ENCODE assay signal across 26 mouse cellular contexts in the genomic region with DNA sequence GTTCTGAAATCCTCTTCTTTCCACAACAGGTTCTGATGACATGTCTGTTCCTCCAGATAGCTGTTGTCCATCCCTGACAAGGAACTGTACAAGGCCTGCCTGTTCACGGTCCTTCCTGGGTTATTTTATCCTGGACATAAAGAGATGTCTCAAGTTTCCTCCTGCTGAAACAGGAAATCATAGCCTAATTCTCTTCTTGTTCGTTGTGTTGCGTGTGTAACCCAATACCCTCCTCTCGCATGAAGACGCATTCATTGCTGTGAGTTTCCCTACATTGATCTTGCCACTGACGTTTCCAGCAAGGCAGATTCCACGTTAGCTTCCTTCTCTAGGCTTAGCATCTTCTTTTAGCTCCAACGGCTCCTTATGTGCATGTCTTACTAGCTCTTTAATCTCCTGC. TPM values are rescaled to one million over a fixed set of nuclear protein-coding genes. Genes with fewer than 3 reads are reported as not detected.
DNase-seq lines count a peak whose midpoint lies in the region; ATAC-seq and TF ChIP-seq lines count a peak whose summit lies in the region.
"Had no signal": no experiment of that assay in that cellular context is flagged by ENCODE, and none has a peak within 500 bp of the region (broad histone marks: within the 10 kb centered on the region; RNA-seq: fewer than 3 reads in every experiment).

No protein-coding gene starts in this region.

- peaks cover 14% of the 10 kb centered on the region for H3K4me1 ChIP-seq in kidney, adult 2 months (ENCODE audit: control insufficient read depth, insufficient read depth, low read length)
- H3K4me1 ChIP-seq in liver, embryonic 16.5 days (ENCODE audit: control insufficient read depth, low read depth, low read length), result peaks cover 3% of the 10 kb centered on the region; the same call in 1 of the 2 replicates
- H3K4me1 ChIP-seq in liver, embryonic 12.5 days, result no peaks in the 10 kb centered on the region
- H3K4me1 ChIP-seq in embryonic facial prominence, embryonic 11.5 days (ENCODE audit: control insufficient read depth, insufficient read depth, low read length), result no peaks in the 10 kb centered on the region
- H3K4me1 ChIP-seq in intestine, postnatal 0 days (replicated peaks; ENCODE audit: control insufficient read depth, insufficient read depth, low read length), result 0 out of 2 replicates have a peak, but pooled peaks cover 3% of the 10 kb centered on the region
- H3K4me1 ChIP-seq in lung, postnatal 0 days (ENCODE audit: insufficient read depth, low read depth, low read length), result no peaks in the 10 kb centered on the region; the same call in 1 of the 2 replicates
- H3K4me1 ChIP-seq: hindbrain, embryonic 10.5 days; hindbrain, embryonic 15.5 days; liver, embryonic 15.5 days; midbrain, embryonic 13.5 days; neural tube, embryonic 13.5 days had no signal

- TF ChIP-seq POLR2A in kidney, adult 2 months (IDR thresholded peaks at IDR 0.05; ENCODE audit: low read depth, low read length), result no peak

- no peaks in the 10 kb centered on the region for H3K9me3 ChIP-seq in liver, embryonic 16.5 days (replicated peaks; ENCODE audit: control insufficient read depth, low read length)
- H3K9me3 ChIP-seq in liver, embryonic 12.5 days (replicated peaks), result no peaks in the 10 kb centered on the region
- H3K9me3 ChIP-seq in embryonic facial prominence, embryonic 11.5 days (replicated peaks; ENCODE audit: control insufficient read depth, low read length), result no peaks in the 10 kb centered on the region
- no peaks in the 10 kb centered on the region for H3K9me3 ChIP-seq in intestine, postnatal 0 days (ENCODE audit: control insufficient read depth)
- H3K9me3 ChIP-seq in lung, postnatal 0 days (ENCODE audit: low read length), result no peaks in the 10 kb centered on the region
- H3K9me3 ChIP-seq: hindbrain, embryonic 10.5 days; hindbrain, embryonic 15.5 days; limb, embryonic 13.5 days; liver, embryonic 15.5 days; midbrain, embryonic 13.5 days; neural tube, embryonic 13.5 days had no signal

- H3K4me3 ChIP-seq in kidney, adult 2 months (ENCODE audit: insufficient read depth, low read depth, low read length), result no peak overlapping the region; the same call in 1 of the 2 replicates
- H3K4me3 ChIP-seq in liver, embryonic 16.5 days (ENCODE audit: low read depth, low read length), result no peak overlapping the region
- no peak overlapping the region for H3K4me3 ChIP-seq in liver, embryonic 12.5 days
- no peak overlapping the region for H3K4me3 ChIP-seq in embryonic facial prominence, embryonic 11.5 days (ENCODE audit: low read depth, low read length)
- H3K4me3 ChIP-seq in intestine, postnatal 0 days (ENCODE audit: low read depth, low read length), result no peak overlapping the region
- H3K4me3 ChIP-seq in lung, postnatal 0 days (ENCODE audit: low read depth, low read length), result no peak overlapping the region
- H3K4me3 ChIP-seq: gastrocnemius, adult 2 months; hindbrain, embryonic 10.5 days; hindbrain, embryonic 15.5 days; limb, embryonic 13.5 days; liver, embryonic 15.5 days; midbrain, embryonic 13.5 days; neural tube, embryonic 13.5 days had no signal

- no peaks in the 10 kb centered on the region for H3K27me3 ChIP-seq in kidney, adult 2 months (replicated peaks; ENCODE audit: control insufficient read depth, insufficient read depth, low read length)
- no peaks in the 10 kb centered on the region for H3K27me3 ChIP-seq in liver, embryonic 16.5 days (ENCODE audit: control insufficient read depth, insufficient read depth, low read depth, low read length)
- H3K27me3 ChIP-seq in liver, embryonic 12.5 days (replicated peaks), result no peaks in the 10 kb centered on the region
- H3K27me3 ChIP-seq in embryonic facial prominence, embryonic 11.5 days (ENCODE audit: control insufficient read depth, insufficient read depth, low read length), result no peaks in the 10 kb centered on the region
- H3K27me3 ChIP-seq in intestine, postnatal 0 days (replicated peaks; ENCODE audit: control insufficient read depth, insufficient read depth, low read length), result no peaks in the 10 kb centered on the region
- H3K27me3 ChIP-seq in lung, postnatal 0 days (replicated peaks; ENCODE audit: insufficient read depth, low read length), result no peaks in the 10 kb centered on the region
- H3K27me3 ChIP-seq: hindbrain, embryonic 15.5 days; limb, embryonic 13.5 days; liver, embryonic 15.5 days; midbrain, embryonic 13.5 days; neural tube, embryonic 13.5 days had no signal

- no peak for TF ChIP-seq EP300 in lung, postnatal 0 days (IDR thresholded peaks at IDR 0.05)

- H3K36me3 ChIP-seq in kidney, adult 2 months (ENCODE audit: control insufficient read depth, insufficient read depth, low read length), result no peaks in the 10 kb centered on the region
- H3K36me3 ChIP-seq in liver, embryonic 16.5 days (ENCODE audit: control insufficient read depth, insufficient read depth), result no peaks in the 10 kb centered on the region
- no peaks in the 10 kb centered on the region for H3K36me3 ChIP-seq in liver, embryonic 12.5 days
- H3K36me3 ChIP-seq in embryonic facial prominence, embryonic 11.5 days (replicated peaks; ENCODE audit: control insufficient read depth, insufficient read depth, low read depth, low read length), result no peaks in the 10 kb centered on the region
- no peaks in the 10 kb centered on the region for H3K36me3 ChIP-seq in intestine, postnatal 0 days (ENCODE audit: control insufficient read depth, insufficient read depth)
- H3K36me3 ChIP-seq in lung, postnatal 0 days (ENCODE audit: insufficient read depth, low read length), result no peaks in the 10 kb centered on the region
- H3K36me3 ChIP-seq: hindbrain, embryonic 10.5 days; hindbrain, embryonic 15.5 days; limb, embryonic 13.5 days; liver, embryonic 15.5 days; midbrain, embryonic 13.5 days; neural tube, embryonic 13.5 days had no signal

- peak overlapping the region; percentile 14; the same call in 1 of the 2 replicates for H3K4me2 ChIP-seq in liver, embryonic 16.5 days (ENCODE audit: low read depth, low read length)
- H3K4me2 ChIP-seq in liver, embryonic 12.5 days, result no peak overlapping the region
- H3K4me2 ChIP-seq in embryonic facial prominence, embryonic 11.5 days (ENCODE audit: low read depth, low read length), result 0 out of 2 replicates have a peak overlapping the region, but pooled peaks have one; percentile 2
- H3K4me2 ChIP-seq in intestine, postnatal 0 days (replicated peaks; ENCODE audit: low read depth), result 0 out of 2 replicates have a peak overlapping the region, but pooled peaks have one; percentile 41
- H3K4me2 ChIP-seq in lung, postnatal 0 days (replicated peaks; ENCODE audit: low read depth, low read length), result no peak overlapping the region
- H3K4me2 ChIP-seq: hindbrain, embryonic 15.5 days; limb, embryonic 13.5 days; midbrain, embryonic 13.5 days; neural tube, embryonic 13.5 days had no signal

- no peak for ATAC-seq in liver, embryonic 16.5 days (ENCODE audit: low read depth)
- no peak for ATAC-seq in liver, embryonic 12.5 days
- ATAC-seq in embryonic facial prominence, embryonic 11.5 days (replicated peaks; ENCODE audit: insufficient number of reproducible peaks, low FRiP score, low TSS enrichment, low read depth), result no peak
- ATAC-seq in intestine, postnatal 0 days, result no peak
- no peak for ATAC-seq in lung, postnatal 0 days
- ATAC-seq: CD4-positive, CD25-positive, alpha-beta regulatory T cell, adult 4 months; forebrain, embryonic 14.5 days; inflammation-experienced regulatory T-cells, adult 6 months; midbrain, embryonic 13.5 days had no signal

- WGBS in kidney, adult 2 months, result 37% methylated on average over 8 of the region's 8 CpGs
- 49% methylated on average over 8 of the region's 8 CpGs for WGBS in liver, embryonic 16.5 days (ENCODE audit: insufficient replicate concordance)
- 60% methylated on average over 8 of the region's 8 CpGs for WGBS in liver, embryonic 12.5 days (ENCODE audit: insufficient replicate concordance)
- WGBS in embryonic facial prominence, embryonic 11.5 days, result 21% methylated on average over 8 of the region's 8 CpGs
- 26% methylated on average over 8 of the region's 8 CpGs for WGBS in intestine, postnatal 0 days
- 49% methylated on average over 8 of the region's 8 CpGs for WGBS in lung, postnatal 0 days

- no peak overlapping the region for H3K9ac ChIP-seq in liver, embryonic 16.5 days (ENCODE audit: low read depth, low read length)
- no peak overlapping the region for H3K9ac ChIP-seq in liver, embryonic 12.5 days
- no peak overlapping the region for H3K9ac ChIP-seq in embryonic facial prominence, embryonic 11.5 days (replicated peaks; ENCODE audit: low read length)
- no peak overlapping the region for H3K9ac ChIP-seq in intestine, postnatal 0 days (ENCODE audit: low read depth, low read length)
- no peak overlapping the region for H3K9ac ChIP-seq in lung, postnatal 0 days (replicated peaks; ENCODE audit: low read depth)
- H3K9ac ChIP-seq: hindbrain, embryonic 15.5 days; limb, embryonic 13.5 days; liver, embryonic 15.5 days; midbrain, embryonic 13.5 days; neural tube, embryonic 13.5 days had no signal

- DNase-seq in kidney, adult 2 months, result no peak
- DNase-seq in kidney, postnatal 4 days, result no peak
- peak; percentile 50 for DNase-seq in embryonic facial prominence, embryonic 11.5 days (ENCODE audit: low spot score)
- no peak for DNase-seq in lung, postnatal 0 days (ENCODE audit: low spot score)
- DNase-seq: adrenal gland, postnatal 25 days; cerebellum, adult 11-12 months; cerebellum, postnatal 10 days; gastrocnemius, adult 2 months; heart, postnatal 14 days; right cerebral cortex, postnatal 4 days; thymus, adult 18-20 months; thymus, postnatal 25 days had no signal

- H3K27ac ChIP-seq in kidney, adult 2 months (ENCODE audit: insufficient read depth, low read depth, low read length), result peak overlapping the region; percentile 85
- H3K27ac ChIP-seq in liver, embryonic 16.5 days (ENCODE audit: low read length), result no peak overlapping the region
- H3K27ac ChIP-seq in liver, embryonic 12.5 days, result no peak overlapping the region
- H3K27ac ChIP-seq in embryonic facial prominence, embryonic 11.5 days (replicated peaks; ENCODE audit: low read depth, low read length), result no peak overlapping the region
- no peak overlapping the region for H3K27ac ChIP-seq in intestine, postnatal 0 days (ENCODE audit: low read depth, low read length)
- no peak overlapping the region for H3K27ac ChIP-seq in lung, postnatal 0 days (ENCODE audit: low read length)
- H3K27ac ChIP-seq: gastrocnemius, adult 2 months; hindbrain, embryonic 10.5 days; hindbrain, embryonic 15.5 days; limb, embryonic 13.5 days; macrophage; midbrain, embryonic 13.5 days; neural tube, embryonic 13.5 days; stomach, postnatal 0 days had no signal

- TF ChIP-seq CTCF in kidney, adult 2 months (conservative IDR thresholded peaks at IDR 0.05; ENCODE audit: insufficient read depth, insufficient read length, low read depth, low read length), result no peak
- TF ChIP-seq CTCF in intestine, postnatal 0 days (IDR thresholded peaks at IDR 0.05; ENCODE audit: low read depth), result no peak
- no peak for TF ChIP-seq CTCF in lung, postnatal 0 days (IDR thresholded peaks at IDR 0.05)

RNA-seq across cellular contexts. Expression of gene Cabcoco1, which starts 12.7 kb away (rescaled TPM):
- 10.0 and 12.3 TPM in 2 replicates for polyA plus RNA-seq in kidney, adult 2 months (2012; rRNA removed)
- 1.9 and 2.1 TPM in 2 replicates for polyA plus RNA-seq in liver, embryonic 16.5 days (2015; fragmentation: Nextera tagmentation; extraction: Ambion mirVana)
- polyA plus RNA-seq in liver, embryonic 12.5 days (2016; fragmentation: Nextera tagmentation; extraction: Ambion mirVana), result 0.48 and 1.3 TPM in 2 replicates
- polyA plus RNA-seq in embryonic facial prominence, embryonic 11.5 days (2014; fragmentation: Nextera tagmentation; extraction: Ambion mirVana), result 0.32 and 0.42 TPM in 2 replicates
- 3.7 and 4.0 TPM in 2 replicates for polyA plus RNA-seq in intestine, postnatal 0 days (2015; fragmentation: Nextera tagmentation; extraction: Ambion mirVana)
- polyA plus RNA-seq in lung, postnatal 0 days (2015; fragmentation: Nextera tagmentation; extraction: Ambion mirVana), result 10.7 and 11.2 TPM in 2 replicates
- polyA plus RNA-seq: macrophage had no signal

Comparison
In these comparisons a context has a peak if more than half of its experiments do, and no peak if none do; other contexts are left out.
1. H3K4me2 ChIP-seq: peak in liver, embryonic 16.5 days (single experiment), embryonic facial prominence, embryonic 11.5 days (single experiment) and intestine, postnatal 0 days (single experiment); none in liver, embryonic 12.5 days (single experiment) and lung, postnatal 0 days (single experiment).